Mouse (Mus musculus): ENCODE results near the gene Hdac5. TPM values are rescaled to one million over a fixed set of nuclear protein-coding genes. Genes with fewer than 3 reads are reported as not detected.

Hdac5 gene
- 47.2 and 53.7 TPM in 2 replicates for polyA plus RNA-seq (2021; fragmentation: Nextera tagmentation)
- long read RNA-seq, experiment 1, partial matches to known transcripts: 42 of 65 reads
- long read RNA-seq, experiment 1, other reads (novel, unspliced or antisense): 18 of 65 reads
- long read RNA-seq, experiment 2, transcript Hdac5-204 (27 exons, 3,788 nt): major isoform, 90 of 519 reads
- long read RNA-seq, experiment 2, transcript Hdac5-205 (28 exons, 3,872 nt): minor isoform, 18 of 519 reads
- long read RNA-seq, experiment 2, partial matches to known transcripts: 73 of 519 reads
- long read RNA-seq, experiment 2, other reads (novel, unspliced or antisense): 334 of 519 reads

GRCm38 (mm10) chr11:102230006-102230741, at the start of gene Hdac5:
Gene Hdac5 (minus strand): TSS chr11:102230166.

GRCm38 (mm10) chr11:102268520-102269244, 38.7 kb upstream of the Hdac5 start, which contains the start of gene Asb16:
Gene Asb16 (plus strand): TSS chr11:102268743.

GRCm38 (mm10) chr11:102248630-102249230, 18.8 kb upstream of the Hdac5 start, which contains the start of gene BC030867:
Gene BC030867 (plus strand): TSS chr11:102248882.

GRCm38 (mm10) chr11:102189461-102190436, 40.2 kb downstream of the Hdac5 start, which contains the start of gene G6pc3:
Gene G6pc3 (plus strand): TSS chr11:102189620.

GRCm38 (mm10) chr11:102184646-102185495, 45.1 kb downstream of the Hdac5 start, which contains the start of gene Lsm12:
Gene Lsm12 (minus strand): TSS chr11:102185296.

GRCm38 (mm10) chr11:102156039-102156785, 73.8 kb downstream of the Hdac5 start, which contains the start of gene Tmem101:
Gene Tmem101 (minus strand): TSS chr11:102156404.

GRCm38 (mm10) chr11:102145471-102146001, 84.4 kb downstream of the Hdac5 start, which contains the start of gene Nags:
Gene Nags (plus strand): TSS chr11:102145513.

Small RNA genes lying within 50 kb of the gene (microRNA-seq; reads per million reads assigned to microRNA genes)
- gene Mir8101: 2.1 reads per million, percentile 3 among the genes with 10 or more reads in this experiment

Other genes with a start within 250 kb of the Hdac5 start
- gene Cfap97d1, start 245.9 kb downstream of the Hdac5 start, polyA plus RNA-seq (2021; fragmentation: Nextera tagmentation): not detected in 2 replicates
- gene Dusp3, start 243.2 kb downstream of the Hdac5 start, polyA plus RNA-seq (2021; fragmentation: Nextera tagmentation): 144 and 214 TPM in 2 replicates
- gene Mpp3, start 201.7 kb downstream of the Hdac5 start, polyA plus RNA-seq (2021; fragmentation: Nextera tagmentation): 27.7 and 28.5 TPM in 2 replicates
- gene Cd300lg, start 188.7 kb downstream of the Hdac5 start, polyA plus RNA-seq (2021; fragmentation: Nextera tagmentation): 0.13 and 0.15 TPM in 2 replicates
- 29.7 and 35.5 TPM in 2 replicates for gene Mpp2, start 141.7 kb downstream of the Hdac5 start, polyA plus RNA-seq (2021; fragmentation: Nextera tagmentation)
- gene Ppy, start 128.8 kb downstream of the Hdac5 start, polyA plus RNA-seq (2021; fragmentation: Nextera tagmentation): not detected in 2 replicates
- gene Pyy, start 122.3 kb downstream of the Hdac5 start, polyA plus RNA-seq (2021; fragmentation: Nextera tagmentation): not detected in 2 replicates
- gene Nags, start 84.7 kb downstream of the Hdac5 start, polyA plus RNA-seq (2021; fragmentation: Nextera tagmentation): not detected in 2 replicates
- gene Tmem101, start 73.8 kb downstream of the Hdac5 start, polyA plus RNA-seq (2021; fragmentation: Nextera tagmentation): 47.2 and 48.5 TPM in 2 replicates
- gene Lsm12, start 44.9 kb downstream of the Hdac5 start, polyA plus RNA-seq (2021; fragmentation: Nextera tagmentation): 107 and 134 TPM in 2 replicates
- 29.6 and 35.3 TPM in 2 replicates for gene G6pc3, start 40.5 kb downstream of the Hdac5 start, polyA plus RNA-seq (2021; fragmentation: Nextera tagmentation)
- 0.78 and 0.94 TPM in 2 replicates for gene BC030867, start 18.7 kb upstream of the Hdac5 start, polyA plus RNA-seq (2021; fragmentation: Nextera tagmentation)
- 0.85 and 1.0 TPM in 2 replicates for gene Asb16, start 38.6 kb upstream of the Hdac5 start, polyA plus RNA-seq (2021; fragmentation: Nextera tagmentation)
- 78.0 and 93.2 TPM in 2 replicates for gene Tmub2, start 54.8 kb upstream of the Hdac5 start, polyA plus RNA-seq (2021; fragmentation: Nextera tagmentation)
- 7.8 and 8.8 TPM in 2 replicates for gene Atxn7l3, start 66.5 kb upstream of the Hdac5 start, polyA plus RNA-seq (2021; fragmentation: Nextera tagmentation)
- 40.1 and 42.9 TPM in 2 replicates for gene Ubtf, start 89.6 kb upstream of the Hdac5 start, polyA plus RNA-seq (2021; fragmentation: Nextera tagmentation)
- gene Slc4a1, start 136.0 kb upstream of the Hdac5 start, polyA plus RNA-seq (2021; fragmentation: Nextera tagmentation): not detected in 2 replicates
- gene Rundc3a, start 163.2 kb upstream of the Hdac5 start, polyA plus RNA-seq (2021; fragmentation: Nextera tagmentation): 43.5 and 51.4 TPM in 2 replicates
- gene Slc25a39, start 177.8 kb upstream of the Hdac5 start, polyA plus RNA-seq (2021; fragmentation: Nextera tagmentation): 150 and 172 TPM in 2 replicates
- gene Grn, start 200.1 kb upstream of the Hdac5 start, polyA plus RNA-seq (2021; fragmentation: Nextera tagmentation): 48.7 and 49.4 TPM in 2 replicates
- gene Fam171a2, start 217.5 kb upstream of the Hdac5 start, polyA plus RNA-seq (2021; fragmentation: Nextera tagmentation): 1.1 and 2.2 TPM in 2 replicates
- 3.1 and 3.8 TPM in 2 replicates for gene Itga2b, start 240.0 kb upstream of the Hdac5 start, polyA plus RNA-seq (2021; fragmentation: Nextera tagmentation)

All from layer of hippocampus, adult 6 months (tissue).